ENCODE assay signal across 15 mouse cellular contexts in the genomic region with DNA sequence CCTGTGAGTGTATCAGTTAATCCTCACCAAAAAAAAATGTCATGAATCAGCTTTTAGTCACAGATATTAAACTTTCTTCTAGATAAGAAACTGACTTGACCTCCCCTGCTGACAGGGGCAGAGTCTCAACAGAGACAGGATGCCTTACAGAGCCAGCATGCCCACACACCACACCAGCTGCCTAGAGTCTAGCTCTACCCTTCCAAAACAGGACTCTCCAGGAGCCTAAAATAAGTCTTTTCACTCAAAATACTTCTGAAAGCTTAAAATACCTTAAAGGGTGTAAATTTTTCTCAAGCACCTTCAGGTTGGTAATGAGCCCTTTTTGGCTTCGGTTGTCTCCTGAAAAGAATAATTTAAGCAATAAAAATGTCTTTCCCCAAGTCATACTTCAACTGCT.
DNase-seq lines count a peak whose midpoint lies in the region; ATAC-seq lines count a peak whose summit lies in the region.
"Had no signal": no experiment of that assay in that cellular context is flagged by ENCODE, and none has a peak within 500 bp of the region (broad histone marks: within the 10 kb centered on the region; RNA-seq: fewer than 3 reads in every experiment).

No protein-coding gene starts in this region.

- peak; percentile 8 for DNase-seq in frontal cortex, adult 2 months (ENCODE audit: extremely low spot score in 1 of 2, low spot score in 1 of 2)
- DNase-seq in frontal cortex, postnatal 25 days (ENCODE audit: low spot score in 2 of 2) = no peak
- DNase-seq in brain, adult 2 months (ENCODE audit: low read depth, low spot score) = peak; percentile 53
- DNase-seq in telencephalon, adult 2 months (ENCODE audit: low read depth, low spot score) = peak; percentile 9
- DNase-seq: adrenal gland, adult 2 months; adrenal gland, postnatal 10 days; adrenal gland, postnatal 25 days; cerebellum, adult 11-12 months; cerebellum, adult 2 months; cerebellum, adult 9-10 months; cerebellum, postnatal 10 days; cerebellum, postnatal 25 days had no signal

- ATAC-seq in erythroblast, adult 5-6 weeks (replicated peaks; ENCODE audit: low FRiP score, poor library complexity, severe bottlenecking) = no peak
- ATAC-seq: forebrain, embryonic 14.5 days; forebrain, embryonic 16.5 days had no signal

Comparison
In these comparisons a context has a peak if more than half of its experiments do, and no peak if none do; other contexts are left out.
1. DNase-seq: peak in frontal cortex, adult 2 months (2 of 2), brain, adult 2 months (single experiment) and telencephalon, adult 2 months (single experiment); none in frontal cortex, postnatal 25 days (0 of 2).